Mouse (Mus musculus) CH12.LX (cell line): ENCODE data around the gene Reln. TPM values are rescaled to one million over a fixed set of nuclear protein-coding genes. Genes with fewer than 3 reads are reported as not detected.

Source experiments
- DNase-seq: peaks from one replicate; pipeline ENCODE4 v3.0.0-alpha.2; 2013; ENCODE audit errors: extremely low read depth
- H3K27ac ChIP-seq: 2 replicates; pipeline ENCODE4 v1.5.1; 2012; ENCODE audit warnings: low read depth, mild to moderate bottlenecking, control low read depth, moderate library complexity; ENCODE audit not compliant: insufficient read depth
- H3K27me3 ChIP-seq: replicated peaks from 2 replicates; pipeline ENCODE3; 2012; ENCODE audit warnings: inconsistent platforms
- H3K36me3 ChIP-seq, 2 experiments: replicated peaks in 1 of 2; 2 replicates each; pipeline versions ENCODE3 to v1.6.1; 2012; ENCODE audit warnings: inconsistent platforms in 1 of 2, low read length in 1 of 2, mild to moderate bottlenecking in 1 of 2, mixed read lengths in 1 of 2, moderate library complexity in 1 of 2; ENCODE audit not compliant: control insufficient read depth in 1 of 2, insufficient read depth in 1 of 2
- H3K4me1 ChIP-seq, 2 experiments: 2 replicates each; pipeline ENCODE4 v1.6.1; 2012; ENCODE audit warnings: inconsistent platforms in 1 of 2, moderate library complexity in 1 of 2; ENCODE audit not compliant: insufficient read depth in 2 of 2, control insufficient read depth in 1 of 2
- H3K4me2 ChIP-seq: 2 replicates; pipeline ENCODE4 v1.6.1; 2012; ENCODE audit warnings: low read depth, mild to moderate bottlenecking, control low read depth; ENCODE audit not compliant: poor library complexity, insufficient read depth, severe bottlenecking
- H3K4me3 ChIP-seq, 3 experiments: fragments of 150-350 bp in 1 of 3; sonication (generic) in 1 of 3; replicated peaks in 1 of 3; 2 replicates each; pipeline versions ENCODE3 to v1.5.1; 2011 to 2012; ENCODE audit warnings: low read depth in 2 of 3, low read length in 2 of 3, mild to moderate bottlenecking in 2 of 3, moderate library complexity in 2 of 3, control low read depth in 1 of 3, improper control_type of control experiment in 1 of 3, inconsistent platforms in 1 of 3, mixed read lengths in 1 of 3; ENCODE audit not compliant: poor library complexity in 1 of 3
- H3K79me2 ChIP-seq: replicated peaks from 2 replicates; pipeline ENCODE4 v1.6.1; 2012; ENCODE audit warnings: mild to moderate bottlenecking, moderate library complexity; ENCODE audit not compliant: control insufficient read depth, poor library complexity, insufficient read depth, severe bottlenecking; ENCODE audit errors: extremely low read depth
- H3K9ac ChIP-seq: 2 replicates; pipeline ENCODE4 v1.6.1; 2012; ENCODE audit warnings: low read depth, mild to moderate bottlenecking, control low read depth, moderate library complexity; ENCODE audit not compliant: insufficient read depth
- H3K9me3 ChIP-seq: replicated peaks from 2 replicates; pipeline ENCODE3; 2012; ENCODE audit warnings: low read length, inconsistent platforms, mixed read lengths
- BHLHE40 ChIP-seq: IDR thresholded peaks from 2 replicates; pipeline ENCODE4 v1.6.1; 2011; ENCODE audit warnings: mild to moderate bottlenecking, low read depth, low read length, improper control_type of control experiment
- CHD1 ChIP-seq: IDR thresholded peaks from 2 replicates; pipeline ENCODE4 v1.6.1; 2012; ENCODE audit warnings: low read depth, low read length, improper control_type of control experiment, inconsistent platforms
- EP300 ChIP-seq: IDR thresholded peaks from 2 replicates; pipeline ENCODE4 v1.6.1; 2011; ENCODE audit warnings: low read length, improper control_type of control experiment
- ETS1 ChIP-seq: conservative IDR thresholded peaks from 2 replicates; pipeline ENCODE4 v1.6.1; 2012; ENCODE audit warnings: low read depth, mild to moderate bottlenecking, inconsistent platforms, low read length, improper control_type of control experiment, moderate library complexity
- HCFC1 ChIP-seq: IDR thresholded peaks from 2 replicates; pipeline ENCODE4 v1.6.1; 2012; ENCODE audit warnings: low read depth, mild to moderate bottlenecking, inconsistent platforms, low read length, improper control_type of control experiment
- IRF4 ChIP-seq: IDR thresholded peaks from 2 replicates; pipeline ENCODE4 v1.6.1; 2014; ENCODE audit warnings: low read depth, mild to moderate bottlenecking, inconsistent platforms, low read length, improper control_type of control experiment
- JUN ChIP-seq: IDR thresholded peaks from 2 replicates; pipeline ENCODE4 v1.6.1; 2011; ENCODE audit warnings: low read depth, mild to moderate bottlenecking, low read length, improper control_type of control experiment, moderate library complexity; ENCODE audit not compliant: insufficient read depth
- MAFK ChIP-seq: IDR thresholded peaks from 2 replicates; pipeline ENCODE4 v1.6.1; 2011; ENCODE audit warnings: low read length, improper control_type of control experiment; ENCODE audit not compliant: insufficient replicate concordance
- MAX ChIP-seq: IDR thresholded peaks from 2 replicates; pipeline ENCODE4 v1.6.1; 2011; ENCODE audit warnings: low read length, improper control_type of control experiment
- MAZ ChIP-seq: IDR thresholded peaks from 2 replicates; pipeline ENCODE4 v1.6.1; 2012; ENCODE audit warnings: low read depth, mild to moderate bottlenecking, inconsistent platforms, low read length, improper control_type of control experiment, moderate library complexity
- MEF2A ChIP-seq: IDR thresholded peaks from 2 replicates; pipeline ENCODE4 v1.6.1; 2014; ENCODE audit warnings: low read depth, mild to moderate bottlenecking, inconsistent platforms, low read length, improper control_type of control experiment, borderline replicate concordance
- MXI1 ChIP-seq: IDR thresholded peaks from 2 replicates; pipeline ENCODE4 v1.6.1; 2011; ENCODE audit warnings: mild to moderate bottlenecking, low read depth, low read length, improper control_type of control experiment
- MYC ChIP-seq: IDR thresholded peaks from 2 replicates; pipeline ENCODE4 v1.6.1; 2011; ENCODE audit warnings: low read depth, mild to moderate bottlenecking, improper control_type of control experiment, low read length
- NELFE ChIP-seq: IDR thresholded peaks from 2 replicates; pipeline ENCODE4 v1.6.1; 2011; ENCODE audit warnings: low read depth, low read length, improper control_type of control experiment
- NRF1 ChIP-seq: IDR thresholded peaks from 2 replicates; pipeline ENCODE4 v1.6.1; 2014; ENCODE audit warnings: low read depth, mild to moderate bottlenecking, inconsistent platforms, low read length, improper control_type of control experiment, moderate library complexity
- POLR2AphosphoS2 ChIP-seq: IDR thresholded peaks from 2 replicates; pipeline ENCODE4 v1.6.1; 2011; ENCODE audit warnings: low read depth, low read length, improper control_type of control experiment
- RAD21 ChIP-seq: IDR thresholded peaks from 2 replicates; pipeline ENCODE4 v1.6.1; 2011; ENCODE audit warnings: low read depth, mild to moderate bottlenecking, low read length, improper control_type of control experiment, moderate library complexity
- SIN3A ChIP-seq: IDR thresholded peaks from 2 replicates; pipeline ENCODE4 v1.6.1; 2012; ENCODE audit warnings: low read length, improper control_type of control experiment, inconsistent platforms
- SMC3 ChIP-seq: IDR thresholded peaks from 2 replicates; pipeline ENCODE4 v1.6.1; 2011; ENCODE audit warnings: low read depth, low read length, improper control_type of control experiment
- TBP ChIP-seq: conservative IDR thresholded peaks from 2 replicates; pipeline ENCODE4 v1.6.1; 2011; ENCODE audit warnings: low read depth, low read length, improper control_type of control experiment
- TCF12 ChIP-seq: IDR thresholded peaks from 2 replicates; pipeline ENCODE4 v1.6.1; 2014; ENCODE audit warnings: low read depth, mild to moderate bottlenecking, inconsistent platforms, low read length, improper control_type of control experiment
- UBTF ChIP-seq: IDR thresholded peaks from 2 replicates; pipeline ENCODE4 v1.6.1; 2012; ENCODE audit warnings: low read depth, mild to moderate bottlenecking, inconsistent platforms, low read length, improper control_type of control experiment, moderate library complexity
- USF1 ChIP-seq: IDR thresholded peaks from 2 replicates; pipeline ENCODE4 v1.6.1; 2014; ENCODE audit warnings: low read depth, mild to moderate bottlenecking, inconsistent platforms, low read length, improper control_type of control experiment
- USF2 ChIP-seq: conservative IDR thresholded peaks from 2 replicates; pipeline ENCODE4 v1.6.1; 2011; ENCODE audit warnings: low read depth, low read length, improper control_type of control experiment
- ZC3H11A ChIP-seq: IDR thresholded peaks from 2 replicates; pipeline ENCODE4 v1.6.1; 2012; ENCODE audit warnings: low read depth, mild to moderate bottlenecking, inconsistent platforms, low read length, improper control_type of control experiment
- ZKSCAN1 ChIP-seq: IDR thresholded peaks from 2 replicates; pipeline ENCODE4 v1.6.1; 2012; ENCODE audit warnings: low read depth, inconsistent platforms, low read length, improper control_type of control experiment, borderline replicate concordance
- ZMIZ1 ChIP-seq: IDR thresholded peaks from 2 replicates; pipeline ENCODE4 v1.6.1; 2012; ENCODE audit warnings: low read depth, mild to moderate bottlenecking, inconsistent platforms, low read length, improper control_type of control experiment
- ZNF384 ChIP-seq: IDR thresholded peaks from 2 replicates; pipeline ENCODE4 v1.6.1; 2012; ENCODE audit warnings: low read depth, low read length, improper control_type of control experiment, inconsistent platforms
- dilution Hi-C: fragments of 300-500 bp; cut with MboI; formaldehyde crosslinking; loops from 2 replicates; pipeline ENCODE4 v1.14.3; 2020; ENCODE audit warnings: low sequenced_read_pairs; ENCODE audit not compliant: extremely low pct_unique_long_range_greater_than_20kb, extremely low pct_ligation_motif_present
- in situ Hi-C: fragments of 300-500 bp; cut with MboI; formaldehyde crosslinking; loops from 3 replicates; pipeline ENCODE4 v1.14.3; 2019; ENCODE audit warnings: low sequenced_read_pairs, low pct_ligation_motif_present, low pct_unique_long_range_greater_than_20kb, mixed read lengths
- polyA plus RNA-seq: library from polyadenylated mRNA; unstranded; fragments of >175 nt; gene quantifications from 2 replicates; pipeline ENCODE4 v1.2.1, GENCODE M21; 2012; ENCODE audit warnings: low read depth; ENCODE audit not compliant: insufficient read length
- total RNA-seq, 2 experiments: library from RNA; depleted of rRNA; stranded (reverse); fragments of 300-350 nt in 1 of 2; fragments of >200 nt in 1 of 2; gene quantifications; 2 replicates each; pipeline ENCODE4 v1.2.3; 2012 to 2014

Reln gene
- total and polyA plus RNA-seq, 3 experiments: 0.03 to 0.04 TPM; not detected in 1

GRCm38 (mm10) chr5:22033039-22033438 is 311.5 kb downstream of the Reln start:
- DNase-seq: no peak
- no peaks in the 10 kb centered on the region for H3K9me3 ChIP-seq
- no peak overlapping the region for H3K9ac ChIP-seq
- dilution Hi-C loops: no loop called here
- H3K4me1 ChIP-seq: peaks cover 0 to 7% of the 10 kb centered on the region in 2 experiments; a peak in 2 of 4 replicates
- H3K79me2 ChIP-seq: no peaks in the 10 kb centered on the region
- peaks cover 3% of the 10 kb centered on the region for H3K27me3 ChIP-seq
- H3K36me3 ChIP-seq: no peaks in the 10 kb centered on the region
- no peak overlapping the region for H3K4me3 ChIP-seq
- TF ChIP-seq BHLHE40: no peak
- TF ChIP-seq HCFC1: no peak
- TF ChIP-seq ZKSCAN1: no peak
- TF ChIP-seq POLR2AphosphoS2: no peak
- no peak for TF ChIP-seq IRF4
- TF ChIP-seq MAFK: no peak
- TF ChIP-seq USF1: no peak
- no peak for TF ChIP-seq NRF1
- no peak for TF ChIP-seq EP300
- no peak for TF ChIP-seq UBTF
- TF ChIP-seq NELFE: no peak
- TF ChIP-seq MAX: no peak
- no peak for TF ChIP-seq MEF2A
- in situ Hi-C loops: no loop called here
- no peak overlapping the region for H3K27ac ChIP-seq
- no peak overlapping the region for H3K4me2 ChIP-seq

- no peaks in the 10 kb centered on the region for H3K79me2 ChIP-seq
- no peak overlapping the region for H3K4me2 ChIP-seq
- no peak overlapping the region for H3K27ac ChIP-seq
- H3K4me1 ChIP-seq: peaks cover 0 to 17% of the 10 kb centered on the region in 2 experiments; a peak in 3 of 4 replicates
- in situ Hi-C loops: no loop called here
- no peak overlapping the region for H3K4me3 ChIP-seq
- no peak for DNase-seq
- TF ChIP-seq ZMIZ1 (no peak), NRF1 (no peak), SIN3A (no peak), HCFC1 (no peak), MYC (no peak), RAD21 (no peak), SMC3 (no peak), ZC3H11A (no peak), TCF12 (no peak), USF2 (no peak), EP300 (no peak), POLR2AphosphoS2 (no peak), JUN (no peak), MXI1 (no peak), ETS1 (no peak), CHD1 (no peak), TBP (no peak), ZNF384 (no peak), MAZ (no peak)
- no peaks in the 10 kb centered on the region for H3K36me3 ChIP-seq
- no peaks in the 10 kb centered on the region for H3K9me3 ChIP-seq
- H3K27me3 ChIP-seq: peaks cover 3% of the 10 kb centered on the region
- H3K9ac ChIP-seq: no peak overlapping the region
- dilution Hi-C loops: no loop called here
These were observed 312.8 kb downstream of the Reln start for GRCm38 (mm10) chr5:22031653-22032052.
